Mouse (Mus musculus) neural tube, embryonic 12.5 days (tissue): ENCODE measurements around the gene Pgc. TPM values are rescaled to one million over a fixed set of nuclear protein-coding genes. Genes with fewer than 3 reads are reported as not detected.

Experiments used
- ATAC-seq: fragments of 200-750 bp; cut with Nextera tagmentation; 2 replicates; pipeline ENCODE4 v1.8.0; 2017; ENCODE audit warnings: low read depth, mild to moderate bottlenecking, moderate TSS enrichment, moderate library complexity; ENCODE audit not compliant: low FRiP score
- H3K27ac ChIP-seq: fragments of 300-500 bp; sonication (generic); 2 replicates; pipeline ENCODE4 v1.5.1; 2016
- H3K27me3 ChIP-seq: fragments of 300-500 bp; sonication (generic); replicated peaks from 2 replicates; pipeline ENCODE4 v1.6.1; 2016; ENCODE audit warnings: mild to moderate bottlenecking
- H3K36me3 ChIP-seq: fragments of 300-500 bp; sonication (generic); 2 replicates; pipeline ENCODE4 v1.6.1; 2016; ENCODE audit warnings: mild to moderate bottlenecking
- H3K4me1 ChIP-seq: fragments of 300-500 bp; sonication (generic); 2 replicates; pipeline ENCODE4 v1.6.1; 2016
- H3K4me2 ChIP-seq: fragments of 300-500 bp; sonication (generic); replicated peaks from 2 replicates; pipeline ENCODE4 v1.6.1; 2016; ENCODE audit warnings: mild to moderate bottlenecking
- H3K4me3 ChIP-seq: fragments of 300-500 bp; sonication (generic); 2 replicates; pipeline ENCODE4 v1.5.1; 2016
- H3K9ac ChIP-seq: fragments of 300-500 bp; sonication (generic); 2 replicates; pipeline ENCODE4 v1.6.1; 2016; ENCODE audit warnings: mild to moderate bottlenecking
- H3K9me3 ChIP-seq: fragments of 300-500 bp; sonication (generic); 2 replicates; pipeline ENCODE4 v1.6.1; 2016; ENCODE audit warnings: mild to moderate bottlenecking
- WGBS: fragments of 180-500 bp; shearing (Covaris S2); methylation state at CpG from one replicate; pipeline ENCODE4 v1.1.7; 2016; 5-methylcytosine and 5-hydroxymethylcytosine counted together
- polyA plus RNA-seq: library from polyadenylated mRNA; unstranded; fragments of >200 nt; fragmentation: Nextera tagmentation; extraction: Ambion mirVana; gene quantifications from 2 replicates; pipeline ENCODE4 v1.2.1, GENCODE M21; 2016

Pgc gene
- not detected in 2 replicates for polyA plus RNA-seq

GRCm38 (mm10) chr17:47726566-47726965 lies at the start of gene Pgc:
TSS of gene Pgc (plus strand) at chr17:47726842.
- H3K27ac ChIP-seq = no peak within 1 kb of the TSS
- no peaks in the 10 kb centered on the region for H3K36me3 ChIP-seq
- H3K4me1 ChIP-seq = no peaks in the 10 kb centered on the region
- ATAC-seq = no peak
- H3K9ac ChIP-seq = no peak within 1 kb of the TSS
- H3K27me3 ChIP-seq = no peaks in the 10 kb centered on the region
- no peak within 1 kb of the TSS for H3K4me2 ChIP-seq
- no peaks in the 10 kb centered on the region for H3K9me3 ChIP-seq
- H3K4me3 ChIP-seq = no peak within 1 kb of the TSS
- WGBS = 79% methylated on average over 11 of the region's 11 CpGs

- Histone ChIP-seq H3K27me3 (peaks cover under 1% of the 10 kb centered on the region; the same call in 1 of the 2 replicates), H3K9ac (no peak overlapping the region), H3K4me1 (no peaks in the 10 kb centered on the region; the same call in 1 of the 2 replicates), H3K4me3 (no peak overlapping the region), H3K27ac (no peak overlapping the region), H3K4me2 (no peak overlapping the region), H3K36me3 (peaks cover 60% of the 10 kb centered on the region), H3K9me3 (no peaks in the 10 kb centered on the region)
- 95% methylated on average over 5 of the region's 5 CpGs for WGBS
- ATAC-seq = no peak
Observed at GRCm38 (mm10) chr17:47678238-47678637, 48.4 kb upstream of the Pgc start.

- WGBS = 86% methylated on average over 5 of the region's 5 CpGs
- Histone ChIP-seq H3K27ac (no peak overlapping the region), H3K4me3 (no peak overlapping the region)
Observed at GRCm38 (mm10) chr17:47678702-47679101, 47.9 kb upstream of the Pgc start.

GRCm38 (mm10) chr17:47682836-47683235 lies 43.8 kb upstream of the Pgc start:
- 88% methylated on average over 4 of the region's 4 CpGs for WGBS
- no peaks in the 10 kb centered on the region for H3K27me3 ChIP-seq
- no peak overlapping the region for H3K27ac ChIP-seq
- no peak for ATAC-seq
- no peaks in the 10 kb centered on the region for H3K9me3 ChIP-seq
- H3K4me1 ChIP-seq = peaks cover 16% of the 10 kb centered on the region
- H3K9ac ChIP-seq = no peak overlapping the region
- H3K36me3 ChIP-seq = peaks cover 66% of the 10 kb centered on the region
- H3K4me2 ChIP-seq = no peak overlapping the region
- no peak overlapping the region for H3K4me3 ChIP-seq

More at GRCm38 (mm10) chr17:47678702-47679101, 47.9 kb upstream of the Pgc start:
- H3K9ac ChIP-seq = no peak overlapping the region
- H3K36me3 ChIP-seq = peaks cover 64% of the 10 kb centered on the region
- no peaks in the 10 kb centered on the region for H3K9me3 ChIP-seq
- H3K4me1 ChIP-seq = no peaks in the 10 kb centered on the region; the same call in 1 of the 2 replicates
- no peak for ATAC-seq
- no peak overlapping the region for H3K4me2 ChIP-seq
- H3K27me3 ChIP-seq = no peaks in the 10 kb centered on the region

GRCm38 (mm10) chr17:47687409-47688343 lies 39.0 kb upstream of the Pgc start:
- Histone ChIP-seq H3K27ac (peak overlapping the region; percentile 77; the same call in 1 of the 2 replicates), H3K4me2 (peak overlapping the region; percentile 86), H3K27me3 (no peaks in the 10 kb centered on the region), H3K4me1 (peaks cover 22% of the 10 kb centered on the region), H3K36me3 (peaks cover 22% of the 10 kb centered on the region), H3K4me3 (peak overlapping the region; percentile 72), H3K9me3 (no peaks in the 10 kb centered on the region), H3K9ac (peak overlapping the region; percentile 84)
- under 1% methylated on average over 70 of the region's 70 CpGs for WGBS
- ATAC-seq = peak; percentile 93

- H3K9ac ChIP-seq = peak within 1 kb of the TSS; percentile 84
- H3K36me3 ChIP-seq = peaks cover 16% of the 10 kb centered on the region
- H3K4me2 ChIP-seq = peak within 1 kb of the TSS; percentile 86
- peaks cover 22% of the 10 kb centered on the region for H3K4me1 ChIP-seq
- 0% methylated on average over 9 of the region's 9 CpGs for WGBS
- H3K27me3 ChIP-seq = no peaks in the 10 kb centered on the region
- ATAC-seq = no peak
- no peaks in the 10 kb centered on the region for H3K9me3 ChIP-seq
- H3K27ac ChIP-seq = peak within 1 kb of the TSS; percentile 77
- peak within 1 kb of the TSS; percentile 72 for H3K4me3 ChIP-seq
Observed at GRCm38 (mm10) chr17:47688344-47688607, 38.4 kb upstream of the Pgc start, which contains the start of gene Tomm6. TSS of gene Tomm6 (minus strand) at chr17:47688386.

- peak; percentile 65 for ATAC-seq
- H3K27me3 ChIP-seq = no peaks in the 10 kb centered on the region
- peaks cover 10% of the 10 kb centered on the region for H3K36me3 ChIP-seq
- H3K4me2 ChIP-seq = peak within 1 kb of the TSS; percentile 86
- H3K9me3 ChIP-seq = no peaks in the 10 kb centered on the region
- H3K4me3 ChIP-seq = peak within 1 kb of the TSS; percentile 72
- H3K27ac ChIP-seq = peak within 1 kb of the TSS; percentile 77
- H3K4me1 ChIP-seq = peaks cover 24% of the 10 kb centered on the region
- peak within 1 kb of the TSS; percentile 84 for H3K9ac ChIP-seq
- WGBS = under 1% methylated on average over 58 of the region's 58 CpGs
Observed at GRCm38 (mm10) chr17:47688608-47689575, 37.8 kb upstream of the Pgc start, which contains the start of gene Frs3. TSS of gene Frs3 (plus strand) at chr17:47689030.

GRCm38 (mm10) chr17:47689894-47690293 lies 36.7 kb upstream of the Pgc start:
- Histone ChIP-seq H3K9me3 (no peaks in the 10 kb centered on the region), H3K9ac (no peak overlapping the region), H3K36me3 (0 out of 2 replicates have a peak, but pooled peaks cover under 1% of the 10 kb centered on the region), H3K27ac (no peak overlapping the region), H3K4me3 (no peak overlapping the region), H3K27me3 (no peaks in the 10 kb centered on the region), H3K4me1 (peaks cover 29% of the 10 kb centered on the region), H3K4me2 (peak overlapping the region; percentile 86)
- no peak for ATAC-seq
- 81% methylated on average over 8 of the region's 8 CpGs for whole genome bisulfite sequencing

- Histone ChIP-seq H3K4me1 (peaks cover 23% of the 10 kb centered on the region), H3K27ac (no peak overlapping the region), H3K4me2 (no peak overlapping the region), H3K27me3 (no peaks in the 10 kb centered on the region), H3K9me3 (no peaks in the 10 kb centered on the region), H3K4me3 (no peak overlapping the region), H3K9ac (no peak overlapping the region), H3K36me3 (no peaks in the 10 kb centered on the region)
- no peak for ATAC-seq
- WGBS = 94% methylated on average over 3 of the region's 3 CpGs
Observed at GRCm38 (mm10) chr17:47691650-47692049, 35.0 kb upstream of the Pgc start.

GRCm38 (mm10) chr17:47693671-47694441 lies 32.8 kb upstream of the Pgc start:
- 32% methylated on average over 13 of the region's 13 CpGs for WGBS
- no peaks in the 10 kb centered on the region for H3K27me3 ChIP-seq
- H3K4me2 ChIP-seq = peak overlapping the region; percentile 87
- peak overlapping the region; percentile 80; the same call in 1 of the 2 replicates for H3K9ac ChIP-seq
- H3K36me3 ChIP-seq = no peaks in the 10 kb centered on the region
- peaks cover 14% of the 10 kb centered on the region; the same call in 1 of the 2 replicates for H3K4me1 ChIP-seq
- H3K27ac ChIP-seq = no peak overlapping the region
- H3K9me3 ChIP-seq = no peaks in the 10 kb centered on the region
- ATAC-seq = no peak
- H3K4me3 ChIP-seq = peak overlapping the region; percentile 73

- no peak for ATAC-seq
- peak within 1 kb of the TSS; percentile 73 for H3K4me3 ChIP-seq
- H3K9ac ChIP-seq = peak within 1 kb of the TSS; percentile 80
- 0 out of 2 replicates have a peak within 1 kb of the TSS, but pooled peaks have one; percentile 3 for H3K27ac ChIP-seq
- peaks cover 2% of the 10 kb centered on the region; the same call in 1 of the 2 replicates for H3K36me3 ChIP-seq
- H3K4me1 ChIP-seq = peaks cover 11% of the 10 kb centered on the region; the same call in 1 of the 2 replicates
- H3K9me3 ChIP-seq = no peaks in the 10 kb centered on the region
- peak within 1 kb of the TSS; percentile 87 for H3K4me2 ChIP-seq
- H3K27me3 ChIP-seq = no peaks in the 10 kb centered on the region
- 0% methylated on average over 3 of the region's 3 CpGs for WGBS
Observed at GRCm38 (mm10) chr17:47694442-47694502, 32.4 kb upstream of the Pgc start, which contains the start of gene Gm21981. TSS of gene Gm21981 (minus strand) at chr17:47694455.
